Mouse (Mus musculus): ENCODE measurements at regions not wholly inside any gene's neighbourhood (a gene's known extent, or its start where the extent isn't known, plus 50 kb on each side); places are given as distances from the start of the nearest gene placed in this dataset.

- Histone ChIP-seq H3K27ac (ENCODE audit: control insufficient read depth, insufficient read depth, low read depth, low read length) (no peak overlapping the region), H3K4me3 (ENCODE audit: control insufficient read depth, low read depth, low read length) (no peak overlapping the region), H3K27me3 (ENCODE audit: control insufficient read depth, insufficient read depth, low read length) (no peaks in the 10 kb centered on the region), H3K4me1 (ENCODE audit: control insufficient read depth, insufficient read depth, low read length) (no peaks in the 10 kb centered on the region), H3K36me3 (ENCODE audit: control insufficient read depth, insufficient read depth, low read length) (no peaks in the 10 kb centered on the region)
- no peak for TF ChIP-seq POLR2A (IDR thresholded peaks at IDR 0.05; ENCODE audit: control insufficient read depth, low read depth, low read length)
These were observed 308.7 kb downstream of the Elavl2 start for GRCm38 (mm10) chr4:91091910-91092309.

- no peak overlapping the region for H3K4me3 ChIP-seq (ENCODE audit: control insufficient read depth, low read depth, low read length)
- TF ChIP-seq CTCF (IDR thresholded peaks at IDR 0.05; ENCODE audit: control insufficient read depth, insufficient read depth, insufficient replicate concordance, low read depth, low read length): no peak
- no peak for TF ChIP-seq POLR2A (IDR thresholded peaks at IDR 0.05; ENCODE audit: control insufficient read depth, low read depth, low read length)
- H3K27ac ChIP-seq (ENCODE audit: control insufficient read depth, insufficient read depth, low read depth, low read length): no peak overlapping the region
- no peaks in the 10 kb centered on the region for H3K4me1 ChIP-seq (ENCODE audit: control insufficient read depth, insufficient read depth, low read length)
- no peaks in the 10 kb centered on the region for H3K36me3 ChIP-seq (ENCODE audit: control insufficient read depth, insufficient read depth, low read length)
- H3K27me3 ChIP-seq (ENCODE audit: control insufficient read depth, insufficient read depth, low read length): no peaks in the 10 kb centered on the region
These were observed 316.6 kb downstream of the Elavl2 start for GRCm38 (mm10) chr4:91083950-91084349.

GRCm38 (mm10) chr4:91081447-91081846 is 319.1 kb downstream of the Elavl2 start:
- no peaks in the 10 kb centered on the region for H3K36me3 ChIP-seq (ENCODE audit: control insufficient read depth, insufficient read depth, low read length)
- H3K27me3 ChIP-seq (ENCODE audit: control insufficient read depth, insufficient read depth, low read length): no peaks in the 10 kb centered on the region
- TF ChIP-seq POLR2A (IDR thresholded peaks at IDR 0.05; ENCODE audit: control insufficient read depth, low read depth, low read length) (no peak), CTCF (IDR thresholded peaks at IDR 0.05; ENCODE audit: control insufficient read depth, insufficient read depth, insufficient replicate concordance, low read depth, low read length) (no peak)
- no peak overlapping the region for H3K27ac ChIP-seq (ENCODE audit: control insufficient read depth, insufficient read depth, low read depth, low read length)
- no peaks in the 10 kb centered on the region for H3K4me1 ChIP-seq (ENCODE audit: control insufficient read depth, insufficient read depth, low read length)
- H3K4me3 ChIP-seq (ENCODE audit: control insufficient read depth, low read depth, low read length): no peak overlapping the region

- H3K27ac ChIP-seq (ENCODE audit: control insufficient read depth, insufficient read depth, low read depth, low read length): no peak overlapping the region
- H3K36me3 ChIP-seq (ENCODE audit: control insufficient read depth, insufficient read depth, low read length): no peaks in the 10 kb centered on the region
- no peaks in the 10 kb centered on the region for H3K27me3 ChIP-seq (ENCODE audit: control insufficient read depth, insufficient read depth, low read length)
- no peak overlapping the region for H3K4me3 ChIP-seq (ENCODE audit: control insufficient read depth, low read depth, low read length)
- TF ChIP-seq POLR2A (IDR thresholded peaks at IDR 0.05; ENCODE audit: control insufficient read depth, low read depth, low read length) (no peak), CTCF (IDR thresholded peaks at IDR 0.05; ENCODE audit: control insufficient read depth, insufficient read depth, insufficient replicate concordance, low read depth, low read length) (no peak)
- H3K4me1 ChIP-seq (ENCODE audit: control insufficient read depth, insufficient read depth, low read length): no peaks in the 10 kb centered on the region
These were observed 319.8 kb downstream of the Elavl2 start for GRCm38 (mm10) chr4:91080620-91081441.

- no peaks in the 10 kb centered on the region for H3K4me1 ChIP-seq (ENCODE audit: control insufficient read depth, insufficient read depth, low read length)
- no peaks in the 10 kb centered on the region for H3K36me3 ChIP-seq (ENCODE audit: control insufficient read depth, insufficient read depth, low read length)
- no peak for TF ChIP-seq POLR2A (IDR thresholded peaks at IDR 0.05; ENCODE audit: control insufficient read depth, low read depth, low read length)
- no peak for TF ChIP-seq CTCF (IDR thresholded peaks at IDR 0.05; ENCODE audit: control insufficient read depth, insufficient read depth, insufficient replicate concordance, low read depth, low read length)
- H3K27me3 ChIP-seq (ENCODE audit: control insufficient read depth, insufficient read depth, low read length): no peaks in the 10 kb centered on the region
- H3K4me3 ChIP-seq (ENCODE audit: control insufficient read depth, low read depth, low read length): no peak overlapping the region
- H3K27ac ChIP-seq (ENCODE audit: control insufficient read depth, insufficient read depth, low read depth, low read length): no peak overlapping the region
These were observed 329.3 kb downstream of the Elavl2 start for GRCm38 (mm10) chr4:91071263-91071662.

GRCm38 (mm10) chr4:91060933-91061332 is 339.7 kb downstream of the Elavl2 start:
- no peak overlapping the region for H3K27ac ChIP-seq (ENCODE audit: control insufficient read depth, insufficient read depth, low read depth, low read length)
- no peaks in the 10 kb centered on the region for H3K4me1 ChIP-seq (ENCODE audit: control insufficient read depth, insufficient read depth, low read length)
- H3K36me3 ChIP-seq (ENCODE audit: control insufficient read depth, insufficient read depth, low read length): no peaks in the 10 kb centered on the region
- no peak overlapping the region for H3K4me3 ChIP-seq (ENCODE audit: control insufficient read depth, low read depth, low read length)
- TF ChIP-seq POLR2A (IDR thresholded peaks at IDR 0.05; ENCODE audit: control insufficient read depth, low read depth, low read length): no peak
- no peak for TF ChIP-seq CTCF (IDR thresholded peaks at IDR 0.05; ENCODE audit: control insufficient read depth, insufficient read depth, insufficient replicate concordance, low read depth, low read length)
- no peaks in the 10 kb centered on the region for H3K27me3 ChIP-seq (ENCODE audit: control insufficient read depth, insufficient read depth, low read length)

- no peak overlapping the region for H3K4me3 ChIP-seq (ENCODE audit: control insufficient read depth, low read depth, low read length)
- TF ChIP-seq CTCF (IDR thresholded peaks at IDR 0.05; ENCODE audit: control insufficient read depth, insufficient read depth, insufficient replicate concordance, low read depth, low read length) (no peak), POLR2A (IDR thresholded peaks at IDR 0.05; ENCODE audit: control insufficient read depth, low read depth, low read length) (no peak)
- H3K27ac ChIP-seq (ENCODE audit: control insufficient read depth, insufficient read depth, low read depth, low read length): no peak overlapping the region
These were observed 348.7 kb downstream of the Elavl2 start for GRCm38 (mm10) chr4:91051913-91052312.

More at GRCm38 (mm10) chr4:91051913-91052312, 348.7 kb downstream of the Elavl2 start:
- Histone ChIP-seq H3K36me3 (ENCODE audit: control insufficient read depth, insufficient read depth, low read length) (no peaks in the 10 kb centered on the region), H3K27me3 (ENCODE audit: control insufficient read depth, insufficient read depth, low read length) (no peaks in the 10 kb centered on the region), H3K4me1 (ENCODE audit: control insufficient read depth, insufficient read depth, low read length) (no peaks in the 10 kb centered on the region)

Measured in testis, adult 2 months (tissue).